Mouse (Mus musculus): ENCODE measurements around the gene Ptpn14. TPM values are rescaled to one million over a fixed set of nuclear protein-coding genes. Genes with fewer than 3 reads are reported as not detected.

Ptpn14 gene
- total RNA-seq, 1 experiment: 27.1 TPM

DNA sequence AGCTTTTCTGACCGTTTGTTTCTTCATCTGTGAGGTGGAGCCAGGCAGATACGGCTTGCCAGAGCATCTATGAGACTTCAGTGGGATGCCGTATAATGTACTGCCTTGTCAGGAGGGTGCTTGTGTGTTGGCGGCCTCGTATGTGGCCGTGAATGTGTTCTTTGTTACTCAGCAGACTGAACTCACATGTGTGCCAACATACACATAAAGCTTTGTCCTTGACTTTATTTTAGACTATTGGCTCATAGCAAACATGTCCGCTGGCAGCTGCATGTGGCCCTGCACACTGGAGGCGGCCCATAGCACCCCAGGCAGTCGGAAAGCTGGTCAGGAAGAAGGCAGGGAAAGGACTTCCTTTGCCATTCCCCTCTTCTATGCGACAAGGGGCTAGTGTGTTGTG is 3.6 kb downstream of the Ptpn14 start:
- Histone ChIP-seq H3K9me3 (ENCODE audit: control insufficient read depth, insufficient read depth, low read depth, low read length) (no peaks in the 10 kb centered on the region), H3K4me1 (ENCODE audit: control insufficient read depth in 2 of 2, insufficient read depth in 2 of 2, low read length in 2 of 2, poor library complexity in 1 of 2) (peaks cover 0 to 8% of the 10 kb centered on the region in 2 experiments; a peak in 1 of 4 replicates), H3K36me3 (ENCODE audit: control insufficient read depth, insufficient read depth, low read length, poor library complexity, severe bottlenecking) (no peaks in the 10 kb centered on the region; the same call in 1 of the 2 replicates), H3K4me3 (ENCODE audit: insufficient read depth in 1 of 2, low read depth in 1 of 2, low read length in 2 of 2, poor library complexity in 1 of 2, severe bottlenecking in 1 of 2) (no peak overlapping the region), H3K9ac (ENCODE audit: insufficient read depth, low read depth, low read length, poor library complexity, severe bottlenecking) (no peak overlapping the region), H3K27ac (ENCODE audit: insufficient read depth, low read depth, low read length, poor library complexity, severe bottlenecking) (no peak overlapping the region)
- in situ Hi-C loops (cut with MboI; ENCODE audit: low sequenced_read_pairs in 2 of 2, unreplicated experiment in 2 of 2): loop anchor here in 1 of 2 experiments (25.0 kb wide), 1 partner anchor 431 kb away; the partner anchor contains the start of gene Prox1
- no peak for DNase-seq (ENCODE audit: low read depth, low spot score)
- TF ChIP-seq ZC3H11A (IDR thresholded peaks at IDR 0.05; ENCODE audit: borderline replicate concordance, low read depth, low read length): no peak
- TF ChIP-seq MAFK (IDR thresholded peaks at IDR 0.05; ENCODE audit: insufficient read depth, low read depth, low read length): no peak
- no peak for TF ChIP-seq HCFC1 (IDR thresholded peaks at IDR 0.05; ENCODE audit: borderline replicate concordance, insufficient read depth, low read length)
- TF ChIP-seq CHD2 (IDR thresholded peaks at IDR 0.05; ENCODE audit: low read depth, low read length): no peak
- TF ChIP-seq ZNF384 (IDR thresholded peaks at IDR 0.05; ENCODE audit: low read depth, low read length): no peak

DNA sequence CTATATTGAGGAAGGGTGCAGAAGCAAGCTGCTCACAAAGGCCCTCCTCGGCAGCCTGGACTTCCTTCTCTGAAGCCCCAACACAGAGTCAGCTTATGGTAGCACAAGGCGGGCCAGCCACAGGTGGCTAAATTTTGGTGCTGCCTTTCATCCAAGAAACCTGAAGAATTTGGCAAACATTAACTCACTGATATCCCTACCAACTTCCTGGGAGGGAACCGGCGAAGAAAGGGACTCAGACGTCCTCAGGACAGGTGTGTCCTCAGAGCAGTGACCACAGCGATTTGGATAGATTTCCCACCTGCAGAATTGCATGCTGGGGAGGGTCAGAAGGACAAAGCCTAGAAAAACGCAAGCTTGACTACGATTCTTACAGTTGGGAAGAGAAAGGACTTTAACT is 4.1 kb downstream of the Ptpn14 start:
- in situ Hi-C loops (cut with MboI; ENCODE audit: low sequenced_read_pairs in 2 of 2, unreplicated experiment in 2 of 2): loop anchor here in 1 of 2 experiments (25.0 kb wide), 1 partner anchor 430 kb away; the partner anchor contains the start of gene Prox1
- TF ChIP-seq ZC3H11A (IDR thresholded peaks at IDR 0.05; ENCODE audit: borderline replicate concordance, low read depth, low read length): no peak
- no peak for TF ChIP-seq CHD2 (IDR thresholded peaks at IDR 0.05; ENCODE audit: low read depth, low read length)
- TF ChIP-seq ZNF384 (IDR thresholded peaks at IDR 0.05; ENCODE audit: low read depth, low read length): no peak
- TF ChIP-seq MAFK (IDR thresholded peaks at IDR 0.05; ENCODE audit: insufficient read depth, low read depth, low read length): no peak
- TF ChIP-seq HCFC1 (IDR thresholded peaks at IDR 0.05; ENCODE audit: borderline replicate concordance, insufficient read depth, low read length): no peak
- no peak overlapping the region for H3K9ac ChIP-seq (ENCODE audit: insufficient read depth, low read depth, low read length, poor library complexity, severe bottlenecking)
- DNase-seq (ENCODE audit: low read depth, low spot score): no peak
- H3K4me1 ChIP-seq (ENCODE audit: control insufficient read depth in 2 of 2, insufficient read depth in 2 of 2, low read length in 2 of 2, poor library complexity in 1 of 2): peaks cover 0 to 8% of the 10 kb centered on the region in 2 experiments; a peak in 1 of 4 replicates
- no peak overlapping the region for H3K4me3 ChIP-seq (ENCODE audit: insufficient read depth in 1 of 2, low read depth in 1 of 2, low read length in 2 of 2, poor library complexity in 1 of 2, severe bottlenecking in 1 of 2)
- no peak overlapping the region for H3K27ac ChIP-seq (ENCODE audit: insufficient read depth, low read depth, low read length, poor library complexity, severe bottlenecking)
- no peaks in the 10 kb centered on the region for H3K9me3 ChIP-seq (ENCODE audit: control insufficient read depth, insufficient read depth, low read depth, low read length)
- no peaks in the 10 kb centered on the region; the same call in 1 of the 2 replicates for H3K36me3 ChIP-seq (ENCODE audit: control insufficient read depth, insufficient read depth, low read length, poor library complexity, severe bottlenecking)

GRCm38 (mm10) chr1:189740075-189740474 is 12.0 kb downstream of the Ptpn14 start:
- Histone ChIP-seq H3K9ac (ENCODE audit: insufficient read depth, low read depth, low read length, poor library complexity, severe bottlenecking) (no peak overlapping the region), H3K36me3 (ENCODE audit: control insufficient read depth, insufficient read depth, low read length, poor library complexity, severe bottlenecking) (peaks cover 8% of the 10 kb centered on the region; the same call in 1 of the 2 replicates), H3K9me3 (ENCODE audit: control insufficient read depth, insufficient read depth, low read depth, low read length) (no peaks in the 10 kb centered on the region), H3K27ac (ENCODE audit: insufficient read depth, low read depth, low read length, poor library complexity, severe bottlenecking) (no peak overlapping the region), H3K4me1 (ENCODE audit: control insufficient read depth in 2 of 2, insufficient read depth in 2 of 2, low read length in 2 of 2, poor library complexity in 1 of 2) (peaks cover 0 to 6% of the 10 kb centered on the region in 2 experiments; a peak in 1 of 4 replicates), H3K4me3 (ENCODE audit: insufficient read depth in 1 of 2, low read depth in 1 of 2, low read length in 2 of 2, poor library complexity in 1 of 2, severe bottlenecking in 1 of 2) (no peak overlapping the region)
- no peak for DNase-seq (ENCODE audit: low read depth, low spot score)
- in situ Hi-C loops (cut with MboI; ENCODE audit: low sequenced_read_pairs in 2 of 2, unreplicated experiment in 2 of 2): loop anchor here in 1 of 2 experiments (25.0 kb wide), 1 partner anchor 422 kb away; the partner anchor contains the start of gene Prox1
- no peak for TF ChIP-seq CHD2 (IDR thresholded peaks at IDR 0.05; ENCODE audit: low read depth, low read length)

- Histone ChIP-seq H3K9me3 (ENCODE audit: control insufficient read depth, insufficient read depth, low read depth, low read length) (no peaks in the 10 kb centered on the region), H3K4me1 (ENCODE audit: control insufficient read depth in 2 of 2, insufficient read depth in 2 of 2, low read length in 2 of 2, poor library complexity in 1 of 2) (peaks cover 0 to 9% of the 10 kb centered on the region in 2 experiments; a peak in 1 of 4 replicates), H3K27ac (ENCODE audit: insufficient read depth, low read depth, low read length, poor library complexity, severe bottlenecking) (no peak overlapping the region), H3K4me3 (ENCODE audit: insufficient read depth in 1 of 2, low read depth in 1 of 2, low read length in 2 of 2, poor library complexity in 1 of 2, severe bottlenecking in 1 of 2) (no peak overlapping the region), H3K9ac (ENCODE audit: insufficient read depth, low read depth, low read length, poor library complexity, severe bottlenecking) (no peak overlapping the region), H3K36me3 (ENCODE audit: control insufficient read depth, insufficient read depth, low read length, poor library complexity, severe bottlenecking) (peaks cover 8% of the 10 kb centered on the region; the same call in 1 of the 2 replicates)
- no peak for DNase-seq (ENCODE audit: low read depth, low spot score)
- in situ Hi-C loops (cut with MboI; ENCODE audit: low sequenced_read_pairs in 2 of 2, unreplicated experiment in 2 of 2): loop anchor here in 1 of 2 experiments (25.0 kb wide), 1 partner anchor 420 kb away; the partner anchor contains the start of gene Prox1
- TF ChIP-seq MAFK (IDR thresholded peaks at IDR 0.05; ENCODE audit: insufficient read depth, low read depth, low read length) (no peak), CHD2 (IDR thresholded peaks at IDR 0.05; ENCODE audit: low read depth, low read length) (no peak), ZNF384 (IDR thresholded peaks at IDR 0.05; ENCODE audit: low read depth, low read length) (no peak), HCFC1 (IDR thresholded peaks at IDR 0.05; ENCODE audit: borderline replicate concordance, insufficient read depth, low read length) (no peak), ZC3H11A (IDR thresholded peaks at IDR 0.05; ENCODE audit: borderline replicate concordance, low read depth, low read length) (no peak)
These were observed 14.0 kb downstream of the Ptpn14 start for GRCm38 (mm10) chr1:189742041-189742440.
